Mouse (Mus musculus): ENCODE data around the gene Rgs19.

Rgs19 gene

DNA sequence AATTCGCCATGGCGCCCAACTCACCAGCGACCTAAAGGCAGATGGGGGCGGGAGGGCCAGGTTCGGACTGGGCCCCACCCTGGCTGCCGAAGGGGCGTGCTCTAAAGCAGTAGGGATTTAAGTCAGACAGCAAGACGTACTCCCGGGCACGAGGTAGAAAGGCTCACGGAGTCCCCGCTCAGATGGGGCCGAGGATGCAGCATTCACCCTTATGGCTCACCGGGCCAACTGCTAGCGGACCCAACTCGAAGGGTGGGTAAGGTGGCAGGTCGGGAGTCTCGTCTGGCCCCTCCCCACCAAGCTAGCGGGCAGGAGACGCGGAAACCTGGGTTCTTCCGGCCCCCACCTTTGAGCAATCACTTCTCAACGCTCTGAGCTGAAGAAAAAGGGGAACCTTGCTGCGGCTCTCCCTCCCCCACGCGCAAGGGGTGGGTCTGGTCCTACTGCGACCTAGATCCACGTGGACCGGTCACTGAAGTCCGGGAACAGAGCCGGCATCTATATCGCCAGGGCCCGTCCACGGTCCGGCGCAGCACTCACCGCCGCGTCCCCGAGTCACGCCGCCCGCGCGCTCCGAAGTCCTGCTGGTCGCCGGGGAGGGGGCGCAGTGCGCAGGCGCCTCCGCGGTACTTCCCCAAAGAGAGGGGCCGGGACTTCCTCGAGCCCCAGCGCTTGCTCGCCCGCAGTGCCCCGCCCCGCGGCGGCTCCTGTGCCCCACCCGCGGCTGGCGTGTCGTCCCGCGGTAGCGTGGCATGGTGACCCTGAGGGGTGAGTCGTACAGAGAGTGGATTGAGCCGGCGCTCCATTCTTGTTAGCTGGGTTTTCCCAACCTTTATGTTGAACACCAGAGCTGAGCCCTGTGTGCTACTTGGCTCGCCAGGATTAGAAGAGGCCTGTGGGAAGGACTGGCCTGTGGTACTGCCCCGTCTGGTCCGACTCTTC is at the start of gene Rgs19:
Rgs19 (minus strand) TSS at position 639 of the 942 bp plus-strand sequence.
- in situ Hi-C loops (cut with MboI) = no loop called here

GRCm38 (mm10) chr2:181730051-181730450 is 36.3 kb upstream of the Rgs19 start:
- in situ Hi-C loops (cut with MboI) = no loop called here

- in situ Hi-C loops (cut with MboI) = no loop called here
These were observed 34.0 kb upstream of the Rgs19 start for GRCm38 (mm10) chr2:181727659-181728262.

- in situ Hi-C loops (cut with MboI) = no loop called here
These were observed 28.4 kb upstream of the Rgs19 start for GRCm38 (mm10) chr2:181722213-181722612.

DNA sequence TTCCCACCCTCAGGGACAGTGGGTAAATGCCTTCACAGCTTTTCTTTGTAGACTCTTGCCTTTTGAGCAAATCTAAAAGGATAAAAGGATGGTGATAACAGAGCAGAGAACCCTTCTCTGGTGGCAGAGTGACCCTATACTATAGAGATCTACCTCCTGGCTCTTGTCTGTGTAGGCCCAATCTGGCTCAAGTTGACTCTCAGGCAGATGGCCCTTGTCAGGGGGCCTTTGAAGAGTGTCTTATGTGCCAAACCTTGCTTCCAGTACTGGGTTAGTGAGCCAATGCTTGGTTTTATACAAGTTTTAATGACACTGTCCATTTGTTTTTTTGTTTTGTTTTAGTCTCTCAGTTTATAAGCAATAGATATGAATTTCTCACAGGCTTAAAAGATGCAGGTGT is 27.4 kb upstream of the Rgs19 start:
- in situ Hi-C loops (cut with MboI) = no loop called here

GRCm38 (mm10) chr2:181720061-181720460 is 26.3 kb upstream of the Rgs19 start:
- in situ Hi-C loops (cut with MboI) = no loop called here

- in situ Hi-C loops (cut with MboI) = no loop called here
These were observed 23.2 kb upstream of the Rgs19 start for GRCm38 (mm10) chr2:181716991-181717390.

GRCm38 (mm10) chr2:181715382-181715781 is 21.6 kb upstream of the Rgs19 start:
- in situ Hi-C loops (cut with MboI) = no loop called here

DNA sequence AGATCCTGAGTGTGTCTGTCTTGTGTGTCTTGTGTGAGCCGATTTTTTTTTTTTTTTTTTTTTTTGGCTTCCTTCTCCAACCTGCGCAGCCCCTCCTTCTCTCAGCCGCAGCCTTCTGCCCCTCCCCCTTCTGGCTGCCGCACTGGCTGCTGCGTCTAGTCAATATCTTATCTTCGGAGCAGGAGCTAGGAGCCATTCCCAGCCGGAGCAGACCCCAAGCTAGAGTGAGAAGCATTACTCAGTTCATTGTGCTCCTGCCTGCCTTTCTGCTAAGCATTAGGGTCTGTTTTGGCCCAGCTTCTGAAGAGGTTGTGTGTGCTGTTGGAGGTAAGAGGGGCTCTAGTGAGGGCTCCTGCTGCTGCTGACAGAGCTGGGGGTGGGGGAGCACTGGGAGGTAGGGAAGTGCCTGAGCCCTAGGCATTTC is 21.1 kb upstream of the Rgs19 start, which contains the start of gene Oprl1:
Oprl1 (plus strand) TSS at position 114 of the 424 bp plus-strand sequence.
- in situ Hi-C loops (cut with MboI) = no loop called here

DNA sequence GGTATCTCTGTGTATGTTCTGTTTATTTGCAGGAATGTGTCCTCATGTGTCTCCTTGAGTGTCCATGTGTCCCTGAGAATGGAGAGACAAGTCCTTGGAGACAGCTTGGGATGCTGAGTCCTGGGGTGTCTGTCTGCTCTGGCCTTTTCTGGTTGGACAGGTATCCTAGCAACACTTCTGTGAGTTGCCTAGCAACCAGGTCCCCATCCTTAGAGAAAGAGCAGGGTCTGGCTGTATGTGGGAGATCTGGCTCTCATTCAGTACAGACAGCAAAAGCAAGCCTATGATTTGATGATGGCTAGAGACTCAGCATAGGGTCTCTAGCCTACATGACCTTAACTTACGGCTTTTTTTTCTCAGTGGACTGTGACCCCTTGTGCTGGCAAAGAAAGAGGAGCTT is 20.0 kb upstream of the Rgs19 start:
- in situ Hi-C loops (cut with MboI) = no loop called here

DNA sequence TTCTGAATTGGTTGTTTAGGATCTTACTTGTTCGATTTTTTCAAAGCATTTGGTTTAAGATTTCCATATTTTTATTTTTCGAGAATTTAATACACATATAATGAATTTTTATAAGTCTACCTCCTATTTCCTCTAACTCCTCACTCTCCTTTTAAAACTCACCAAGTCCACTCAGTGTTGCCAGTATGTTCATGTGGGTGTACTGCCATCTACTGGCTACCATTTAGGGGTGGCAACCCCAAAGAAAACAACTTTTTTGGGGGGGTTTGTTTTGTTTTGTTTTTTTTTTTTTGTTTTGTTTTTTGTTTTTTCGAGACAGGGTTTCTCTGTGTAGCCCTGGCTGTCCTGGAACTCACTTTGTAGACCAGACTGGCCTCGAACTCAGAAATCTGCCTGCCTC is 12.9 kb upstream of the Rgs19 start:
- in situ Hi-C loops (cut with MboI) = no loop called here

DNA sequence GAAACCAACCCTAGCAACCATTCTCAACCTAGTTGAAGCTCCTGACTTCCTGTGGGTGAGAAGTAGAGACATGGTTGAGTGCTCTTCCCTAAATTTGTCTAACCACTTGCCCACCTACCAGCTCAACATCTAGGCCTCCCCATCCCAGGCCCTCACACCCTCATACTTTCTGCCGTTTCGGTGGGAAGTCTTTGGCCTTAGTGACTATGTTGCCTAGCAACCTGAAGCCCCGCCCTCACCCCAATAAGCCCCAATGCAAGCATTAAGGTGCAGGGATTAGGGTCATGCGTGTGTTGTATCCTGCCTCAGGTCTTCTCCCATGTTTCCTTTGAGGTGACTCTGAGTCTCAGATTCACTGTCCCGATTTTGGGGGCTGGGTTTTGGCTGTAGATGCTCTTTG is 4.5 kb upstream of the Rgs19 start, which contains the start of gene Lkaaear1:
Lkaaear1 (minus strand) TSS at position 202 of the 400 bp plus-strand sequence.
- in situ Hi-C loops (cut with MboI) = no loop called here

- in situ Hi-C loops (cut with MboI) = no loop called here
These were observed 3.1 kb upstream of the Rgs19 start for GRCm38 (mm10) chr2:181696801-181697420.

GRCm38 (mm10) chr2:181695776-181696175 is 2.0 kb upstream of the Rgs19 start:
- in situ Hi-C loops (cut with MboI) = no loop called here

DNA sequence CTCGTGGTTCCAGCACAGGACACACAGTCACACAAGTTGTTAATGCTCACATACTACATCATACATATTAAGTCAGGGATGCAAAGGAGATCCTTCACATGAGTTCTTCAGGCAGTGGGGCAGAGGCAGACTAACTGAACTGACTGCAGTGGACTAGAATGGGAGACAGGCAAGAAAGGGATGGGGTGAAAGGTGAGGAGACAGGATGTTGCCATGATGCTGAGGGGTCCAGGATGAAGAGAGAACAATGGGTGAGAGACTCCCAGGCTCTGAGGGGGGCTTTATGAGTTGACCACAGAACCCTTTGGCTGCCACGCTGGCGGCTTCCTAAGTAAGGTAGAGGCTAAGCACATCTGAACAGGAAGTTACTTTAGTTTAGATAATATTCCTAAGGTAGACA is 804 bp upstream of the Rgs19 start:
- in situ Hi-C loops (cut with MboI) = no loop called here

DNA sequence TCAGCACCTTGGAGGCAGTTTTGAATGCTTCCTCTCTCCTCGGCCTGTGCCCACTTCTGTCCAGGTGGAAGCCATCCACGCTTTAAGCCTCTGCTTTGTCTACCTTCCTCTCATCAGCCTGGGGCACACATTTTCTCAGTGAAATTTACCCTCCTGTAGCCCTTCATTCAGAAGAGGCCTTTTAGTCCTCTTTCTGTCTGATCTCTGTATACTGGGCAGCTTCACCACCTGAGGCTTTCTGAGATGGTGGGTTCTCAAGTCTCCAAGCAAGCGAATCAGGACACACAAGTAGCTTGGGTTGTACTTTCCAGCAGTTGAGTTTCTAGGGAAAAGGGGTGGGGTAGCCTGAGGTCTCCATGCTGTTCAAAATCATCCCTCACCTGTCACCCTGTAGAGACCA is 1.5 kb downstream of the Rgs19 start:
- in situ Hi-C loops (cut with MboI) = no loop called here

DNA sequence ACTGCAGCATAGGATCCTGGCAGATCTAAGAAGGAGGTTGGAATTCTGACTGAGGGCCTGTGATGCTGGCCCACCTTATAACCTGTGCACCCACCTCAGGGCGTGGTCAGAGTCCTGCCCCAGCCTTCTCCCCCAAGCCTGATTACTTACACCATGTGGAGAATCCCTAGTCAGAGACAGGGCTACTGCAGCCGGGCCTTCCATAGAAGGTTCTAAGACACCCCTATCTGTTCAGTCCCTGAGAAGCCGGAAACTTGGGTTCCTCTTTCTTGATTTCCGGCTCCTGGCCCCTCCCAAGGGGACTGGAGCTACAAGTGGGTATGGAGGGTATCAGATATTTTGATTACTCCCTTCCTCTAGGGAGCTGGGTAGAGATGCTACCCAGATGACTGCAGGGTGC is 2.2 kb downstream of the Rgs19 start:
- in situ Hi-C loops (cut with MboI) = no loop called here

- in situ Hi-C loops (cut with MboI) = no loop called here
These were observed 2.7 kb downstream of the Rgs19 start for GRCm38 (mm10) chr2:181691083-181691482.

GRCm38 (mm10) chr2:181689466-181690160 is 4.2 kb downstream of the Rgs19 start:
- in situ Hi-C loops (cut with MboI) = no loop called here

- in situ Hi-C loops (cut with MboI) = no loop called here
These were observed 6.2 kb downstream of the Rgs19 start for GRCm38 (mm10) chr2:181687586-181687985.

GRCm38 (mm10) chr2:181685686-181686085 is 8.1 kb downstream of the Rgs19 start:
- in situ Hi-C loops (cut with MboI) = no loop called here

- in situ Hi-C loops (cut with MboI) = no loop called here
These were observed 9.1 kb downstream of the Rgs19 start for GRCm38 (mm10) chr2:181684713-181685112.
